Mouse (Mus musculus): ENCODE measurements around the gene Nfib. TPM values are rescaled to one million over a fixed set of nuclear protein-coding genes. Genes with fewer than 3 reads are reported as not detected.

The Nfib gene
- polyA plus RNA-seq, 1 experiment from 2014 or later, result 32.3 TPM

- 71% methylated on average over 6 of the region's 6 CpGs for WGBS
- ATAC-seq, result no peak
Observed at GRCm38 (mm10) chr4:82663749-82664381, 41.7 kb downstream of the Nfib start.

DNA sequence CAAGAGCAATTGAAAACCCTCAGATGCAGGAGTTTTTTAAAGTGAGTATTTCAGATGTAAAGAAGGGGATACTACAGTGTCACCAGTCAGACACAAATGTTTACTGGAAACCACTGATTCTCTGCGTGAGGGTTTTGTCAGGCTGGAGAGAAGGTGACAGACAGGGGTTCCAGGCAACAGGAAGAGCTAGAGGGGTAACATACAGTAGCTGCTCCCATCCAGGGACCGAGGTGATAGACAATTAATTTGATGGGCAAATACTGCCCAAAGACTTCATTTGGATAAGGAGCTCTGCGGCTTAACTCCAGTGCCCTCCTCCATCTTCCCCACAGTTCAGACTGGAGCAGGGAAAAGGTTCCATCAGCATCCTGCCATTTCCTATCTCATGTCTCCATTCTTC is 42.9 kb downstream of the Nfib start:
- Histone ChIP-seq H3K27me3 (replicated peaks; ENCODE audit: control insufficient read depth, insufficient read depth, low read length) (no peaks in the 10 kb centered on the region), H3K36me3 (ENCODE audit: control insufficient read depth, insufficient read depth, low read length) (no peaks in the 10 kb centered on the region), H3K4me3 (ENCODE audit: low read length) (no peak overlapping the region), H3K9me3 (ENCODE audit: control insufficient read depth, low read length) (no peaks in the 10 kb centered on the region), H3K9ac (ENCODE audit: low read depth, low read length) (no peak overlapping the region), H3K4me1 (ENCODE audit: control insufficient read depth, insufficient read depth, low read length) (no peaks in the 10 kb centered on the region), H3K27ac (ENCODE audit: low read length) (no peak overlapping the region), H3K4me2 (ENCODE audit: low read depth, low read length) (no peak overlapping the region)
- ATAC-seq, result no peak
- WGBS, result 78% methylated on average over 3 of the region's 3 CpGs

More at GRCm38 (mm10) chr4:82663749-82664381, 41.7 kb downstream of the Nfib start:
- Histone ChIP-seq H3K4me1 (ENCODE audit: control insufficient read depth, insufficient read depth, low read length) (no peaks in the 10 kb centered on the region), H3K9me3 (ENCODE audit: control insufficient read depth, low read length) (no peaks in the 10 kb centered on the region), H3K4me3 (ENCODE audit: low read length) (no peak overlapping the region), H3K27ac (ENCODE audit: low read length) (no peak overlapping the region), H3K4me2 (ENCODE audit: low read depth, low read length) (no peak overlapping the region), H3K9ac (ENCODE audit: low read depth, low read length) (no peak overlapping the region), H3K27me3 (replicated peaks; ENCODE audit: control insufficient read depth, insufficient read depth, low read length) (no peaks in the 10 kb centered on the region), H3K36me3 (ENCODE audit: control insufficient read depth, insufficient read depth, low read length) (no peaks in the 10 kb centered on the region)

DNA sequence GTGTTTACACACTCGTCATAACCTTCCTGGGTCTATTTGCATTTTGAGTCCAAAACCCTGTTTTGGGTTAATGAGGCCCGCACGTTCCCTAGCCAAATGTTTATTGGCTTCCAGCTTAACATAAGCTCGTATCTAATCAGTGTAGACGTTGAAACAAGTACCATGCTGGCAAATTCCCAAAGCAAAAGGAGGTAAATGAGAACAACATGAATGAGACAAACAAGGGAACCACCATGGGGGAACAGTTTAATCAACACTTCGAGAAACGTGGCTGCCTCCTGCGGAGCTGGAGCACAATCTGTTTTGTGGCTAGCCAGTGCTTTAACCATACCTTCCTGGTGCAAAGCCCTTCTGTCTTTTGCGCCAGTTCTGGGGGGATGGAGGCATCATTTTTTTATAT is 43.3 kb downstream of the Nfib start:
- Histone ChIP-seq H3K4me1 (ENCODE audit: control insufficient read depth, insufficient read depth, low read length) (no peaks in the 10 kb centered on the region), H3K27ac (ENCODE audit: low read length) (no peak overlapping the region), H3K36me3 (ENCODE audit: control insufficient read depth, insufficient read depth, low read length) (no peaks in the 10 kb centered on the region), H3K9ac (ENCODE audit: low read depth, low read length) (no peak overlapping the region), H3K9me3 (ENCODE audit: control insufficient read depth, low read length) (no peaks in the 10 kb centered on the region), H3K4me2 (ENCODE audit: low read depth, low read length) (no peak overlapping the region), H3K27me3 (replicated peaks; ENCODE audit: control insufficient read depth, insufficient read depth, low read length) (no peaks in the 10 kb centered on the region), H3K4me3 (ENCODE audit: low read length) (no peak overlapping the region)
- WGBS, result 59% methylated on average over 9 of the region's 9 CpGs
- no peak for ATAC-seq

GRCm38 (mm10) chr4:82661215-82661614 is 44.3 kb downstream of the Nfib start:
- ATAC-seq, result no peak
- no peaks in the 10 kb centered on the region for H3K36me3 ChIP-seq (ENCODE audit: control insufficient read depth, insufficient read depth, low read length)
- no peak overlapping the region for H3K4me2 ChIP-seq (ENCODE audit: low read depth, low read length)
- no peaks in the 10 kb centered on the region for H3K9me3 ChIP-seq (ENCODE audit: control insufficient read depth, low read length)
- H3K9ac ChIP-seq (ENCODE audit: low read depth, low read length), result no peak overlapping the region
- no peaks in the 10 kb centered on the region for H3K4me1 ChIP-seq (ENCODE audit: control insufficient read depth, insufficient read depth, low read length)
- no peak overlapping the region for H3K27ac ChIP-seq (ENCODE audit: low read length)
- H3K27me3 ChIP-seq (replicated peaks; ENCODE audit: control insufficient read depth, insufficient read depth, low read length), result no peaks in the 10 kb centered on the region
- 87% methylated on average over 7 of the region's 7 CpGs for WGBS
- no peak overlapping the region for H3K4me3 ChIP-seq (ENCODE audit: low read length)

DNA sequence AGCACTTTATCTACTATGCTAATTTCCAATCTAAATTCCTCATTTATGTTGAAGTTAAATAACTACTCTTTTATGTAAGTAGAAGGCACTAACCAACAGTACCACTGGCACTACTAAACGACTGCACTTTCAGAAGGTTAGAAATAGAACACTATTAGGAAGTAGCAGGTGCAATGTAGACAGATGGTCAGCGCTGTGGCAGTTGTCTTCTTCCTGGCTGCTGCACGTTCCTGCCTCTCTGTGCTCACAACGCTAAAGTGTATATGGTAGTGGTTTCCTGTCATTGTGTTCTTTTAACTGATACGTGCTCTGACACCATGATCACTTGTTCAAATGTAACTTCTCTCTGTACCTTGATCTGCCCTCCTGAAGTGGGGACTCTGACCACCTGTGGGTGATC is 59.9 kb downstream of the Nfib start:
- H3K4me3 ChIP-seq (ENCODE audit: low read length), result no peak overlapping the region
- H3K4me1 ChIP-seq (ENCODE audit: control insufficient read depth, insufficient read depth, low read length), result peaks cover 3% of the 10 kb centered on the region; the same call in 1 of the 2 replicates
- WGBS, result 80% methylated on average over 5 of the region's 5 CpGs
- no peaks in the 10 kb centered on the region for H3K9me3 ChIP-seq (ENCODE audit: control insufficient read depth, low read length)
- no peak for ATAC-seq
- H3K9ac ChIP-seq (ENCODE audit: low read depth, low read length), result no peak overlapping the region
- no peaks in the 10 kb centered on the region for H3K27me3 ChIP-seq (replicated peaks; ENCODE audit: control insufficient read depth, insufficient read depth, low read length)
- H3K4me2 ChIP-seq (ENCODE audit: low read depth, low read length), result no peak overlapping the region
- H3K27ac ChIP-seq (ENCODE audit: low read length), result no peak overlapping the region
- H3K36me3 ChIP-seq (ENCODE audit: control insufficient read depth, insufficient read depth, low read length), result no peaks in the 10 kb centered on the region

GRCm38 (mm10) chr4:82644797-82645196 is 60.8 kb downstream of the Nfib start:
- Histone ChIP-seq H3K36me3 (ENCODE audit: control insufficient read depth, insufficient read depth, low read length) (no peaks in the 10 kb centered on the region), H3K4me3 (ENCODE audit: low read length) (no peak overlapping the region), H3K9ac (ENCODE audit: low read depth, low read length) (no peak overlapping the region), H3K27ac (ENCODE audit: low read length) (no peak overlapping the region), H3K27me3 (replicated peaks; ENCODE audit: control insufficient read depth, insufficient read depth, low read length) (no peaks in the 10 kb centered on the region), H3K9me3 (ENCODE audit: control insufficient read depth, low read length) (no peaks in the 10 kb centered on the region), H3K4me2 (ENCODE audit: low read depth, low read length) (no peak overlapping the region), H3K4me1 (ENCODE audit: control insufficient read depth, insufficient read depth, low read length) (peaks cover 3% of the 10 kb centered on the region; the same call in 1 of the 2 replicates)
- ATAC-seq, result no peak
- 82% methylated on average over 9 of the region's 9 CpGs for WGBS

- Histone ChIP-seq H3K9me3 (ENCODE audit: control insufficient read depth, low read length) (no peaks in the 10 kb centered on the region), H3K36me3 (ENCODE audit: control insufficient read depth, insufficient read depth, low read length) (no peaks in the 10 kb centered on the region), H3K9ac (ENCODE audit: low read depth, low read length) (no peak overlapping the region), H3K27ac (ENCODE audit: low read length) (no peak overlapping the region), H3K27me3 (replicated peaks; ENCODE audit: control insufficient read depth, insufficient read depth, low read length) (no peaks in the 10 kb centered on the region), H3K4me2 (ENCODE audit: low read depth, low read length) (no peak overlapping the region), H3K4me3 (ENCODE audit: low read length) (no peak overlapping the region), H3K4me1 (ENCODE audit: control insufficient read depth, insufficient read depth, low read length) (peaks cover 3% of the 10 kb centered on the region; the same call in 1 of the 2 replicates)
- 77% methylated on average over 5 of the region's 5 CpGs for WGBS
- no peak for ATAC-seq
Observed at GRCm38 (mm10) chr4:82643734-82644085, 61.8 kb downstream of the Nfib start.

GRCm38 (mm10) chr4:82643022-82643733 is 62.4 kb downstream of the Nfib start:
- no peaks in the 10 kb centered on the region for H3K36me3 ChIP-seq (ENCODE audit: control insufficient read depth, insufficient read depth, low read length)
- no peak overlapping the region for H3K9ac ChIP-seq (ENCODE audit: low read depth, low read length)
- no peak overlapping the region for H3K4me3 ChIP-seq (ENCODE audit: low read length)
- peaks cover 3% of the 10 kb centered on the region; the same call in 1 of the 2 replicates for H3K4me1 ChIP-seq (ENCODE audit: control insufficient read depth, insufficient read depth, low read length)
- no peaks in the 10 kb centered on the region for H3K27me3 ChIP-seq (replicated peaks; ENCODE audit: control insufficient read depth, insufficient read depth, low read length)
- ATAC-seq, result no peak; the same call in 1 of the 2 replicates
- 53% methylated on average over 6 of the region's 6 CpGs for WGBS
- H3K4me2 ChIP-seq (ENCODE audit: low read depth, low read length), result no peak overlapping the region
- H3K9me3 ChIP-seq (ENCODE audit: control insufficient read depth, low read length), result no peaks in the 10 kb centered on the region
- H3K27ac ChIP-seq (ENCODE audit: low read length), result no peak overlapping the region

- H3K4me3 ChIP-seq (ENCODE audit: low read length), result no peak overlapping the region
- no peaks in the 10 kb centered on the region for H3K9me3 ChIP-seq (ENCODE audit: control insufficient read depth, low read length)
- WGBS, result 66% methylated on average over 5 of the region's 5 CpGs
- no peaks in the 10 kb centered on the region for H3K27me3 ChIP-seq (replicated peaks; ENCODE audit: control insufficient read depth, insufficient read depth, low read length)
- H3K36me3 ChIP-seq (ENCODE audit: control insufficient read depth, insufficient read depth, low read length), result no peaks in the 10 kb centered on the region
- H3K4me2 ChIP-seq (ENCODE audit: low read depth, low read length), result no peak overlapping the region
- H3K27ac ChIP-seq (ENCODE audit: low read length), result no peak overlapping the region
- peaks cover 3% of the 10 kb centered on the region; the same call in 1 of the 2 replicates for H3K4me1 ChIP-seq (ENCODE audit: control insufficient read depth, insufficient read depth, low read length)
- no peak overlapping the region for H3K9ac ChIP-seq (ENCODE audit: low read depth, low read length)
- no peak for ATAC-seq
Observed at GRCm38 (mm10) chr4:82641066-82641680, 64.4 kb downstream of the Nfib start.
